Mouse (Mus musculus): ENCODE measurements around the gene Iffo2.

Iffo2 gene

GRCm38 (mm10) chr4:139611542-139611953 lies 81.2 kb downstream of the Iffo2 start:
- DNase-seq = peak; percentile 62

GRCm38 (mm10) chr4:139614524-139615260 lies 84.3 kb downstream of the Iffo2 start:
- no peak for DNase-seq

GRCm38 (mm10) chr4:139616276-139617000 lies 86.1 kb downstream of the Iffo2 start:
- no peak for DNase-seq

GRCm38 (mm10) chr4:139617001-139617364 lies 86.6 kb downstream of the Iffo2 start:
- DNase-seq = no peak

GRCm38 (mm10) chr4:139619765-139620164 lies 89.4 kb downstream of the Iffo2 start:
- DNase-seq = no peak

- DNase-seq = peak; percentile 89
Observed at GRCm38 (mm10) chr4:139622373-139623282, 92.3 kb downstream of the Iffo2 start, which contains the start of gene Aldh4a1. TSS of gene Aldh4a1 (plus strand) at chr4:139622866.

GRCm38 (mm10) chr4:139623434-139624115 lies 93.2 kb downstream of the Iffo2 start:
- DNase-seq = no peak

GRCm38 (mm10) chr4:139624116-139624489 lies 93.8 kb downstream of the Iffo2 start:
- DNase-seq = no peak

- no peak for DNase-seq
Observed at GRCm38 (mm10) chr4:139624706-139625105, 94.4 kb downstream of the Iffo2 start.

GRCm38 (mm10) chr4:139627361-139627760 lies 97.0 kb downstream of the Iffo2 start:
- no peak for DNase-seq

- DNase-seq = no peak
Observed at GRCm38 (mm10) chr4:139630171-139630570, 99.8 kb downstream of the Iffo2 start.

- no peak for DNase-seq
Observed at GRCm38 (mm10) chr4:139631141-139631540, 100.8 kb downstream of the Iffo2 start.

- DNase-seq = no peak
Observed at GRCm38 (mm10) chr4:139631569-139632253, 101.4 kb downstream of the Iffo2 start.

GRCm38 (mm10) chr4:139632254-139632580 lies 101.9 kb downstream of the Iffo2 start:
- no peak for DNase-seq

- DNase-seq = peak; percentile 52
Observed at GRCm38 (mm10) chr4:139636373-139636772, 106.0 kb downstream of the Iffo2 start.

GRCm38 (mm10) chr4:139637847-139638246 lies 107.5 kb downstream of the Iffo2 start:
- no peak for DNase-seq

- DNase-seq = no peak
Observed at GRCm38 (mm10) chr4:139638356-139638755, 108.0 kb downstream of the Iffo2 start.

GRCm38 (mm10) chr4:139639801-139640200 lies 109.5 kb downstream of the Iffo2 start:
- DNase-seq = no peak

- DNase-seq = no peak
Observed at GRCm38 (mm10) chr4:139640333-139640732, 110.0 kb downstream of the Iffo2 start.

GRCm38 (mm10) chr4:139640775-139641174 lies 110.4 kb downstream of the Iffo2 start:
- DNase-seq = no peak

GRCm38 (mm10) chr4:139641829-139642425 lies 111.6 kb downstream of the Iffo2 start:
- no peak for DNase-seq

GRCm38 (mm10) chr4:139643972-139644371 lies 113.6 kb downstream of the Iffo2 start:
- peak; percentile 67 for DNase-seq
